20 mouse cellular contexts compared by ENCODE assay signal in the genomic region with DNA sequence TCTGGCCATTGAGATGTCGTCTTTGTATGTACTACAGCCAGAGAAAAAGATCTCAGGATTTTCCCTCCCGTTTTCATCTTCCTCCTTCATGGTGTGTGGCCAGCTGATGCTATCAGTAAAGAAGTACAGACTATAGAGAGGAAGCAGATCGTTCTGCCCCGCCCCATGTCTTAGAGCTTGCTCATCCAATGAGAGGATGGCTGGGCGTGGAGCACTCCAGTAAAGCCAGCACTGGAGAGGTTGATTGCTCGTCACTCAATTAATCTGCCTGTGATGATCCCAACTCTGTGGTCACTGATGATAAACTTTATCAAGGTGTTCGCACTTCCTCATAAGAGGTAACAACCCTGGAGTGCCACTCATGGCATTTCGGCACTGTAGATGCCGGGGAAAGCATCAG. TPM values are rescaled to one million over a fixed set of nuclear protein-coding genes. Genes with fewer than 3 reads are reported as not detected.
DNase-seq lines count a peak whose midpoint lies in the region; ATAC-seq and TF ChIP-seq lines count a peak whose summit lies in the region.
"Had no signal": no experiment of that assay in that cellular context is flagged by ENCODE, and none has a peak within 500 bp of the region (broad histone marks: within the 10 kb centered on the region; RNA-seq: fewer than 3 reads in every experiment).

No protein-coding gene starts in this region.

- TF ChIP-seq CTCF in lung, adult 2 months (IDR thresholded peaks at IDR 0.05; ENCODE audit: insufficient read depth, low read length) = no peak

- no peaks in the 10 kb centered on the region for H3K9me3 ChIP-seq in kidney, embryonic 16.5 days (ENCODE audit: low read length)
- H3K9me3 ChIP-seq: embryonic facial prominence, embryonic 10.5 days; limb, embryonic 13.5 days; liver, embryonic 13.5 days; midbrain, embryonic 12.5 days; neural tube, embryonic 12.5 days had no signal

- 0 out of 2 replicates have a peak overlapping the region, but pooled peaks have one; percentile 11 for H3K4me2 ChIP-seq in kidney, embryonic 16.5 days (replicated peaks; ENCODE audit: low read depth, low read length)
- H3K4me2 ChIP-seq: limb, embryonic 13.5 days; liver, embryonic 13.5 days; midbrain, embryonic 12.5 days; neural tube, embryonic 12.5 days had no signal

- H3K9ac ChIP-seq in kidney, embryonic 16.5 days (replicated peaks; ENCODE audit: low read length) = no peak overlapping the region
- H3K9ac ChIP-seq: limb, embryonic 13.5 days; liver, embryonic 13.5 days; midbrain, embryonic 12.5 days; neural tube, embryonic 12.5 days had no signal

- no peak for DNase-seq in kidney, postnatal 25 days
- DNase-seq in ZHBTc4 (ENCODE audit: low read depth, low spot score) = peak; percentile 89
- DNase-seq in lung, adult 2 months = no peak
- peak; percentile 46 for DNase-seq in lung, postnatal 25 days (ENCODE audit: low spot score)
- DNase-seq in adrenal gland, adult 8-10 months = no peak
- DNase-seq in thymus, postnatal 0 days (ENCODE audit: low spot score) = no peak
- DNase-seq in kidney, adult 18-20 months = no peak
- DNase-seq: adrenal gland, postnatal 14 days; cerebellum, adult 2 months; gastrocnemius, postnatal 10 days; heart, adult 18-20 months; liver, embryonic 13.5 days; right cerebral cortex, adult 18-20 months; thymus, adult 2 months had no signal

- no peak for TF ChIP-seq POLR2A in lung, adult 2 months (IDR thresholded peaks at IDR 0.05; ENCODE audit: borderline replicate concordance, extremely low read depth, low read depth, low read length)

- ATAC-seq in kidney, embryonic 16.5 days (ENCODE audit: low FRiP score, low TSS enrichment) = no peak
- ATAC-seq: hindbrain, embryonic 16.5 days had no signal

- 80% methylated on average over 9 of the region's 9 CpGs for WGBS in kidney, embryonic 16.5 days
- 34% methylated on average over 9 of the region's 9 CpGs for WGBS in lung, adult 2 months

- no peaks in the 10 kb centered on the region for H3K27me3 ChIP-seq in kidney, embryonic 16.5 days (ENCODE audit: insufficient read depth, low read length)
- H3K27me3 ChIP-seq: limb, embryonic 13.5 days; liver, embryonic 13.5 days; midbrain, embryonic 12.5 days; neural tube, embryonic 12.5 days had no signal

- H3K4me3 ChIP-seq in kidney, embryonic 16.5 days (ENCODE audit: low read length) = no peak overlapping the region
- peak overlapping the region; percentile 44 for H3K4me3 ChIP-seq in lung, adult 2 months (replicated peaks; ENCODE audit: extremely low read depth, low read depth, low read length)
- H3K4me3 ChIP-seq: embryonic facial prominence, embryonic 10.5 days; limb, embryonic 13.5 days; liver, embryonic 13.5 days; midbrain, embryonic 12.5 days; neural tube, embryonic 12.5 days had no signal

- peaks cover 26% of the 10 kb centered on the region for H3K4me1 ChIP-seq in kidney, embryonic 16.5 days (ENCODE audit: insufficient read depth, low read length)
- peaks cover 17% of the 10 kb centered on the region for H3K4me1 ChIP-seq in lung, adult 2 months (ENCODE audit: control insufficient read depth, insufficient read depth, low read length)

- no peaks in the 10 kb centered on the region for H3K36me3 ChIP-seq in kidney, embryonic 16.5 days (ENCODE audit: insufficient read depth, low read length)
- H3K36me3 ChIP-seq: embryonic facial prominence, embryonic 10.5 days; limb, embryonic 13.5 days; liver, embryonic 13.5 days; midbrain, embryonic 12.5 days; neural tube, embryonic 12.5 days had no signal

- H3K27ac ChIP-seq in kidney, embryonic 16.5 days (ENCODE audit: low read length) = no peak overlapping the region
- H3K27ac ChIP-seq: embryonic facial prominence, embryonic 10.5 days; limb, embryonic 13.5 days; liver, embryonic 13.5 days; midbrain, embryonic 12.5 days; neural tube, embryonic 12.5 days had no signal

RNA-seq across cellular contexts. Expression of a gene that starts 18.7 kb away (rescaled TPM):
- 62.4 and 71.5 TPM in 2 replicates for polyA plus RNA-seq in kidney, embryonic 16.5 days (2015; fragmentation: Nextera tagmentation; extraction: Ambion mirVana)
- polyA plus RNA-seq in lung, adult 2 months (2012; rRNA removed) = 11.7 and 24.6 TPM in 2 replicates
- 10 to 100 TPM; 61.2 to 89.9 (median 81.5) TPM for total RNA-seq in adrenal gland, adult 8-10 months (2022)
- 7.3 and 10.6 TPM in 2 replicates for polyA plus RNA-seq in thymus, postnatal 0 days (2015; fragmentation: Nextera tagmentation; extraction: Ambion mirVana)

Comparison
In these comparisons a context has a peak if more than half of its experiments do, and no peak if none do; other contexts are left out.
1. DNase-seq: peak in ZHBTc4 (single experiment) and lung, postnatal 25 days (single experiment); none in kidney, postnatal 25 days (0 of 2), lung, adult 2 months (single experiment), adrenal gland, adult 8-10 months (single experiment), thymus, postnatal 0 days (single experiment) and kidney, adult 18-20 months (single experiment).